In genomic region chr7:133765849-133766243, GRCm38 (mm10) we compare ENCODE assay signal across 9 mouse cellular contexts. TPM values are rescaled to one million over a fixed set of nuclear protein-coding genes. Genes with fewer than 3 reads are reported as not detected.
DNase-seq lines count a peak whose midpoint lies in the region; ATAC-seq and TF ChIP-seq lines count a peak whose summit lies in the region.
"Had no signal": no experiment of that assay in that cellular context is flagged by ENCODE, and none has a peak within 500 bp of the region (broad histone marks: within the 10 kb centered on the region; RNA-seq: fewer than 3 reads in every experiment).

No protein-coding gene starts in this region.

- H3K4me3 ChIP-seq in neural tube, embryonic 13.5 days = no peak overlapping the region
- H3K4me3 ChIP-seq in forebrain, embryonic 10.5 days = no peak overlapping the region
- no peak overlapping the region for H3K4me3 ChIP-seq in lung, embryonic 14.5 days (ENCODE audit: low read depth, low read length)
- H3K4me3 ChIP-seq in limb, embryonic 10.5 days = no peak overlapping the region
- H3K4me3 ChIP-seq: embryonic facial prominence, embryonic 12.5 days had no signal

- peaks cover 23% of the 10 kb centered on the region for H3K4me1 ChIP-seq in neural tube, embryonic 13.5 days (replicated peaks)
- peaks cover 22% of the 10 kb centered on the region for H3K4me1 ChIP-seq in forebrain, embryonic 10.5 days
- no peaks in the 10 kb centered on the region for H3K4me1 ChIP-seq in lung, embryonic 14.5 days (ENCODE audit: insufficient read depth)
- H3K4me1 ChIP-seq in limb, embryonic 10.5 days = no peaks in the 10 kb centered on the region
- H3K4me1 ChIP-seq: embryonic facial prominence, embryonic 12.5 days had no signal

- 0 out of 2 replicates have a peak, but pooled peaks cover 3% of the 10 kb centered on the region for H3K9me3 ChIP-seq in neural tube, embryonic 13.5 days
- H3K9me3 ChIP-seq in forebrain, embryonic 10.5 days = peaks cover 6% of the 10 kb centered on the region; the same call in 1 of the 2 replicates
- H3K9me3 ChIP-seq in lung, embryonic 14.5 days (ENCODE audit: low read depth, low read length) = no peaks in the 10 kb centered on the region
- H3K9me3 ChIP-seq in limb, embryonic 10.5 days (replicated peaks) = no peaks in the 10 kb centered on the region
- H3K9me3 ChIP-seq: embryonic facial prominence, embryonic 12.5 days had no signal

- ATAC-seq in neural tube, embryonic 13.5 days (ENCODE audit: low read depth) = peak; percentile 76
- ATAC-seq in lung, embryonic 14.5 days (ENCODE audit: insufficient read depth) = no peak
- ATAC-seq in inflammation-experienced regulatory T-cells, adult 6 months = no peak

- no peak for DNase-seq in neural tube, embryonic 10.5 days (ENCODE audit: extremely low spot score, low spot score)
- no peak for DNase-seq in forebrain, embryonic 10.5 days (ENCODE audit: extremely low spot score, low spot score)
- DNase-seq in heart, postnatal 10 days = peak; percentile 82 to 84
- DNase-seq in lung, embryonic 14.5 days = peak; percentile 38
- peak; percentile 76 for DNase-seq in right cerebral cortex, postnatal 4 days
- no peak for DNase-seq in limb, embryonic 10.5 days (ENCODE audit: low spot score)

- H3K36me3 ChIP-seq in neural tube, embryonic 13.5 days = no peaks in the 10 kb centered on the region
- peaks cover 10% of the 10 kb centered on the region; the same call in 1 of the 2 replicates for H3K36me3 ChIP-seq in forebrain, embryonic 10.5 days (replicated peaks)
- no peaks in the 10 kb centered on the region for H3K36me3 ChIP-seq in lung, embryonic 14.5 days (ENCODE audit: insufficient read depth)
- no peaks in the 10 kb centered on the region for H3K36me3 ChIP-seq in limb, embryonic 10.5 days
- H3K36me3 ChIP-seq: embryonic facial prominence, embryonic 12.5 days had no signal

- 63% methylated on average over 13 of the region's 13 CpGs for WGBS in neural tube, embryonic 13.5 days
- WGBS in forebrain, embryonic 10.5 days = 83% methylated on average over 13 of the region's 13 CpGs
- 81% methylated on average over 13 of the region's 13 CpGs for WGBS in lung, embryonic 14.5 days
- WGBS in limb, embryonic 10.5 days = 95% methylated on average over 13 of the region's 13 CpGs

- intact Hi-C loops in heart, postnatal 10 days (cut with DNase I) = no loop called here

- H3K27me3 ChIP-seq in neural tube, embryonic 13.5 days = no peaks in the 10 kb centered on the region
- H3K27me3 ChIP-seq in forebrain, embryonic 10.5 days (ENCODE audit: poor library complexity, severe bottlenecking) = no peaks in the 10 kb centered on the region
- no peaks in the 10 kb centered on the region for H3K27me3 ChIP-seq in lung, embryonic 14.5 days (ENCODE audit: insufficient read depth, low read length)
- H3K27me3 ChIP-seq in limb, embryonic 10.5 days (ENCODE audit: low read depth, poor library complexity, severe bottlenecking) = no peaks in the 10 kb centered on the region
- H3K27me3 ChIP-seq: embryonic facial prominence, embryonic 12.5 days had no signal

- no peak for TF ChIP-seq CTCF in lung, embryonic 14.5 days (IDR thresholded peaks at IDR 0.05; ENCODE audit: low read depth)

- H3K4me2 ChIP-seq in neural tube, embryonic 13.5 days = no peak overlapping the region
- H3K4me2 ChIP-seq in lung, embryonic 14.5 days = no peak overlapping the region
- H3K4me2 ChIP-seq: embryonic facial prominence, embryonic 12.5 days had no signal

- H3K9ac ChIP-seq in neural tube, embryonic 13.5 days = no peak overlapping the region
- H3K9ac ChIP-seq in lung, embryonic 14.5 days = no peak overlapping the region
- H3K9ac ChIP-seq: embryonic facial prominence, embryonic 12.5 days had no signal

- peak overlapping the region; percentile 65 for H3K27ac ChIP-seq in neural tube, embryonic 13.5 days (replicated peaks)
- H3K27ac ChIP-seq in forebrain, embryonic 10.5 days = peak overlapping the region; percentile 78
- H3K27ac ChIP-seq in lung, embryonic 14.5 days (ENCODE audit: low read depth) = no peak overlapping the region
- H3K27ac ChIP-seq in limb, embryonic 10.5 days = no peak overlapping the region
- H3K27ac ChIP-seq: embryonic facial prominence, embryonic 12.5 days had no signal

RNA-seq across cellular contexts. Expression of gene Fank1, which starts 10.8 kb away (rescaled TPM):
- 2.4 and 2.9 TPM in 2 replicates for polyA plus RNA-seq in neural tube, embryonic 13.5 days (2015; fragmentation: Nextera tagmentation; extraction: Ambion mirVana)
- polyA plus RNA-seq in forebrain, embryonic 10.5 days (2016; fragmentation: Nextera tagmentation; extraction: Ambion mirVana) = 0.57 and 1.0 TPM in 2 replicates
- not detected for total RNA-seq in heart, postnatal 10 days (2021)
- polyA plus RNA-seq in lung, embryonic 14.5 days (2014; fragmentation: Nextera tagmentation; extraction: Ambion mirVana) = 0.29 and 0.30 TPM in 2 replicates
- 0.41 TPM in 1 of 2 replicates, not detected in the other for polyA plus RNA-seq in limb, embryonic 10.5 days (2016; fragmentation: Nextera tagmentation; extraction: Ambion mirVana)
- not detected for polyA plus RNA-seq in inflammation-experienced regulatory T-cells, adult 6 months (2017; shearing (Covaris generic))

RNA-seq across cellular contexts. Expression of gene Dhx32, which starts 16.7 kb away (rescaled TPM):
- polyA plus RNA-seq in neural tube, embryonic 13.5 days (2015; fragmentation: Nextera tagmentation; extraction: Ambion mirVana) = 27.8 and 31.1 TPM in 2 replicates
- 79.9 and 85.4 TPM in 2 replicates for polyA plus RNA-seq in forebrain, embryonic 10.5 days (2016; fragmentation: Nextera tagmentation; extraction: Ambion mirVana)
- 10 to 100 TPM; 41.7 to 44.0 TPM for total RNA-seq in heart, postnatal 10 days (2021)
- 22.6 and 24.5 TPM in 2 replicates for polyA plus RNA-seq in lung, embryonic 14.5 days (2014; fragmentation: Nextera tagmentation; extraction: Ambion mirVana)
- polyA plus RNA-seq in limb, embryonic 10.5 days (2016; fragmentation: Nextera tagmentation; extraction: Ambion mirVana) = 18.0 and 19.3 TPM in 2 replicates
- 1 to 10 TPM; 6.8 to 8.7 (median 8.5) TPM for polyA plus RNA-seq in inflammation-experienced regulatory T-cells, adult 6 months (2017; shearing (Covaris generic))

RNA-seq across cellular contexts. Expression of gene Uros, which starts 56.0 kb away (rescaled TPM):
- 57.4 and 59.3 TPM in 2 replicates for polyA plus RNA-seq in neural tube, embryonic 13.5 days (2015; fragmentation: Nextera tagmentation; extraction: Ambion mirVana)
- 35.1 and 41.9 TPM in 2 replicates for polyA plus RNA-seq in forebrain, embryonic 10.5 days (2016; fragmentation: Nextera tagmentation; extraction: Ambion mirVana)
- 10 to 100 TPM; 14.9 to 17.0 TPM for total RNA-seq in heart, postnatal 10 days (2021)
- polyA plus RNA-seq in lung, embryonic 14.5 days (2014; fragmentation: Nextera tagmentation; extraction: Ambion mirVana) = 27.0 TPM in 2 replicates
- polyA plus RNA-seq in limb, embryonic 10.5 days (2016; fragmentation: Nextera tagmentation; extraction: Ambion mirVana) = 34.0 and 34.4 TPM in 2 replicates
- polyA plus RNA-seq in inflammation-experienced regulatory T-cells, adult 6 months (2017; shearing (Covaris generic)) = 10 to 100 TPM; 29.1 to 38.2 (median 37.8) TPM

RNA-seq across cellular contexts. Expression of gene Bccip, which starts 56.7 kb away (rescaled TPM):
- polyA plus RNA-seq in neural tube, embryonic 13.5 days (2015; fragmentation: Nextera tagmentation; extraction: Ambion mirVana) = 92.2 and 105 TPM in 2 replicates
- polyA plus RNA-seq in forebrain, embryonic 10.5 days (2016; fragmentation: Nextera tagmentation; extraction: Ambion mirVana) = 215 and 222 TPM in 2 replicates
- total RNA-seq in heart, postnatal 10 days (2021) = 10 to 100 TPM; 53.3 to 54.8 TPM
- polyA plus RNA-seq in lung, embryonic 14.5 days (2014; fragmentation: Nextera tagmentation; extraction: Ambion mirVana) = 180 and 181 TPM in 2 replicates
- polyA plus RNA-seq in limb, embryonic 10.5 days (2016; fragmentation: Nextera tagmentation; extraction: Ambion mirVana) = 234 and 236 TPM in 2 replicates
- polyA plus RNA-seq in inflammation-experienced regulatory T-cells, adult 6 months (2017; shearing (Covaris generic)) = 100 to 1,000 TPM; 169 to 206 (median 171) TPM

Comparison
In these comparisons a context has a peak if more than half of its experiments do, and no peak if none do; other contexts are left out.
1. H3K27ac ChIP-seq: peak in neural tube, embryonic 13.5 days (single experiment) and forebrain, embryonic 10.5 days (single experiment); none in lung, embryonic 14.5 days (single experiment) and limb, embryonic 10.5 days (single experiment).
2. DNase-seq: peak in heart, postnatal 10 days (2 of 2), lung, embryonic 14.5 days (single experiment) and right cerebral cortex, postnatal 4 days (single experiment); none in neural tube, embryonic 10.5 days (single experiment), forebrain, embryonic 10.5 days (single experiment) and limb, embryonic 10.5 days (single experiment).